17 mouse cellular contexts compared by ENCODE assay signal in genomic region chr5:65063266-65063665, GRCm38 (mm10). TPM values are rescaled to one million over a fixed set of nuclear protein-coding genes. Genes with fewer than 3 reads are reported as not detected.
"Had no signal": no experiment of that assay in that cellular context is flagged by ENCODE, and none has a peak within 500 bp of the region (broad histone marks: within the 10 kb centered on the region; RNA-seq: fewer than 3 reads in every experiment).

No protein-coding gene starts in this region.

- DNase-seq: heart, postnatal 10 days; heart, postnatal 14 days; heart, postnatal 36 days; heart, postnatal 4 days; kidney, adult 11 months; kidney, adult 18-20 months; kidney, adult 2 months; kidney, adult 8-10 months; kidney, adult 9 months; kidney, postnatal 10 days; kidney, postnatal 14 days; kidney, postnatal 25 days; kidney, postnatal 36 days; kidney, postnatal 4 days; layer of hippocampus, adult 9-11 months; layer of hippocampus, postnatal 36 days had no signal

RNA-seq across cellular contexts. Expression of gene Tmem156, which starts 28.7 kb away (rescaled TPM):
- total RNA-seq: heart, postnatal 25 days had no signal
